Mouse (Mus musculus) hindbrain, embryonic 11.5 days (tissue): Measurements from ENCODE around the gene Arl8a. TPM values are rescaled to one million over a fixed set of nuclear protein-coding genes. Genes with fewer than 3 reads are reported as not detected.

Experiments
- ATAC-seq: fragments of 200-750 bp; cut with Nextera tagmentation; 2 replicates; pipeline ENCODE4 v1.8.0; 2017; ENCODE audit warnings: mild to moderate bottlenecking, moderate TSS enrichment, moderate library complexity; ENCODE audit not compliant: low FRiP score
- DNase-seq: peaks from one replicate; pipeline ENCODE4 v3.0.0-alpha.2; 2015; ENCODE audit warnings: low spot score
- H3K27ac ChIP-seq: fragments of 300-500 bp; sonication (generic); 2 replicates; pipeline ENCODE4 v1.5.1; 2014; ENCODE audit warnings: mild to moderate bottlenecking, low read depth, low read length
- H3K27me3 ChIP-seq: fragments of 300-500 bp; sonication (generic); 2 replicates; pipeline ENCODE4 v1.6.1; 2014; ENCODE audit warnings: mild to moderate bottlenecking, low read length, moderate library complexity, mixed read lengths; ENCODE audit not compliant: control insufficient read depth, insufficient read depth
- H3K36me3 ChIP-seq: fragments of 300-500 bp; sonication (generic); 2 replicates; pipeline ENCODE4 v1.6.1; 2014; ENCODE audit warnings: mild to moderate bottlenecking, low read length, moderate library complexity, mixed read lengths; ENCODE audit not compliant: control insufficient read depth, insufficient read depth
- H3K4me1 ChIP-seq: fragments of 300-500 bp; sonication (generic); replicated peaks from 2 replicates; pipeline ENCODE4 v1.6.1; 2014; ENCODE audit warnings: low read length, mixed read lengths; ENCODE audit not compliant: control insufficient read depth, insufficient read depth
- H3K4me2 ChIP-seq: fragments of 300-500 bp; sonication (generic); replicated peaks from 2 replicates; pipeline ENCODE4 v1.6.1; 2014; ENCODE audit warnings: mild to moderate bottlenecking, low read depth, low read length
- H3K4me3 ChIP-seq: fragments of 300-500 bp; sonication (generic); 2 replicates; pipeline ENCODE4 v1.5.1; 2014; ENCODE audit warnings: low read depth, low read length
- H3K9ac ChIP-seq: fragments of 300-500 bp; sonication (generic); 2 replicates; pipeline ENCODE4 v1.6.1; 2014; ENCODE audit warnings: low read depth, low read length
- H3K9me3 ChIP-seq: fragments of 300-500 bp; sonication (generic); 2 replicates; pipeline ENCODE4 v1.6.1; 2016; ENCODE audit warnings: low read length; ENCODE audit not compliant: control insufficient read depth
- WGBS: fragments of 180-500 bp; shearing (Covaris S2); extraction: QIAGEN DNeasy Blood & Tissue Kit; methylation state at CpG from one replicate; pipeline ENCODE4 v1.1.7; 2014; 5-methylcytosine and 5-hydroxymethylcytosine counted together
- polyA plus RNA-seq: library from polyadenylated mRNA; unstranded; fragments of >200 nt; fragmentation: Nextera tagmentation; extraction: Ambion mirVana; gene quantifications from 2 replicates; pipeline ENCODE4 v1.2.1, GENCODE M21; 2014

The Arl8a gene
- polyA plus RNA-seq, 1 experiment from 2014 or later: 84.6 TPM

- DNase-seq (peak; percentile 75), ATAC-seq (no peak)
- H3K4me3 ChIP-seq: no peak overlapping the region
- H3K36me3 ChIP-seq: no peaks in the 10 kb centered on the region
- H3K27ac ChIP-seq: no peak overlapping the region
- H3K27me3 ChIP-seq: no peaks in the 10 kb centered on the region
- no peaks in the 10 kb centered on the region for H3K9me3 ChIP-seq
- no peaks in the 10 kb centered on the region for H3K4me1 ChIP-seq
- H3K9ac ChIP-seq: no peak overlapping the region
- no peak overlapping the region for H3K4me2 ChIP-seq
- WGBS: 12% methylated on average over 8 of the region's 8 CpGs
These were observed 34.0 kb upstream of the Arl8a start for GRCm38 (mm10) chr1:135112661-135113060.

GRCm38 (mm10) chr1:135124573-135125363 is 21.9 kb upstream of the Arl8a start:
- no peak overlapping the region for H3K4me2 ChIP-seq
- ATAC-seq: no peak
- no peak for DNase-seq
- peaks cover 2% of the 10 kb centered on the region; the same call in 1 of the 2 replicates for H3K4me1 ChIP-seq
- WGBS: 91% methylated on average over 8 of the region's 8 CpGs
- H3K9me3 ChIP-seq: no peaks in the 10 kb centered on the region
- H3K9ac ChIP-seq: no peak overlapping the region
- no peak overlapping the region for H3K27ac ChIP-seq
- no peak overlapping the region for H3K4me3 ChIP-seq
- H3K36me3 ChIP-seq: no peaks in the 10 kb centered on the region
- peaks cover 2% of the 10 kb centered on the region; the same call in 1 of the 2 replicates for H3K27me3 ChIP-seq

GRCm38 (mm10) chr1:135125990-135126389 is 20.6 kb upstream of the Arl8a start:
- Histone ChIP-seq H3K27ac (no peak overlapping the region), H3K36me3 (no peaks in the 10 kb centered on the region), H3K9me3 (no peaks in the 10 kb centered on the region), H3K4me3 (no peak overlapping the region), H3K27me3 (peaks cover 2% of the 10 kb centered on the region; the same call in 1 of the 2 replicates), H3K9ac (no peak overlapping the region), H3K4me2 (no peak overlapping the region), H3K4me1 (peaks cover 2% of the 10 kb centered on the region; the same call in 1 of the 2 replicates)
- no peak for ATAC-seq
- no peak for DNase-seq
- 74% methylated on average over 8 of the region's 8 CpGs for WGBS

- Histone ChIP-seq H3K9me3 (no peaks in the 10 kb centered on the region), H3K4me1 (peaks cover 2% of the 10 kb centered on the region; the same call in 1 of the 2 replicates), H3K36me3 (no peaks in the 10 kb centered on the region), H3K4me2 (no peak overlapping the region), H3K4me3 (no peak overlapping the region), H3K9ac (no peak overlapping the region), H3K27me3 (peaks cover 2% of the 10 kb centered on the region; the same call in 1 of the 2 replicates), H3K27ac (no peak overlapping the region)
- 58% methylated on average over 4 of the region's 4 CpGs for WGBS
- ATAC-seq (no peak), DNase-seq (no peak)
These were observed 20.1 kb upstream of the Arl8a start for GRCm38 (mm10) chr1:135126443-135127027.

GRCm38 (mm10) chr1:135128011-135128441 is 18.6 kb upstream of the Arl8a start:
- 65% methylated on average over 6 of the region's 6 CpGs for WGBS
- H3K4me3 ChIP-seq: no peak overlapping the region
- H3K9ac ChIP-seq: no peak overlapping the region
- no peaks in the 10 kb centered on the region for H3K9me3 ChIP-seq
- peaks cover 2% of the 10 kb centered on the region; the same call in 1 of the 2 replicates for H3K4me1 ChIP-seq
- ATAC-seq: no peak
- no peak overlapping the region for H3K4me2 ChIP-seq
- peaks cover 2% of the 10 kb centered on the region; the same call in 1 of the 2 replicates for H3K27me3 ChIP-seq
- no peaks in the 10 kb centered on the region for H3K36me3 ChIP-seq
- DNase-seq: no peak
- H3K27ac ChIP-seq: no peak overlapping the region

GRCm38 (mm10) chr1:135128986-135129385 is 17.6 kb upstream of the Arl8a start:
- DNase-seq (no peak), ATAC-seq (no peak)
- Histone ChIP-seq H3K9ac (no peak overlapping the region), H3K36me3 (no peaks in the 10 kb centered on the region), H3K4me1 (peaks cover 2% of the 10 kb centered on the region; the same call in 1 of the 2 replicates), H3K4me3 (no peak overlapping the region), H3K4me2 (no peak overlapping the region), H3K9me3 (no peaks in the 10 kb centered on the region), H3K27me3 (peaks cover 2% of the 10 kb centered on the region; the same call in 1 of the 2 replicates), H3K27ac (no peak overlapping the region)
- WGBS: 29% methylated on average over 9 of the region's 9 CpGs

GRCm38 (mm10) chr1:135129543-135130183 is 17.0 kb upstream of the Arl8a start:
- Histone ChIP-seq H3K9me3 (no peaks in the 10 kb centered on the region), H3K4me3 (no peak overlapping the region), H3K9ac (no peak overlapping the region), H3K4me1 (peaks cover 2% of the 10 kb centered on the region; the same call in 1 of the 2 replicates), H3K27ac (no peak overlapping the region), H3K27me3 (peaks cover 2% of the 10 kb centered on the region; the same call in 1 of the 2 replicates), H3K36me3 (no peaks in the 10 kb centered on the region), H3K4me2 (no peak overlapping the region)
- WGBS: 59% methylated on average over 9 of the region's 9 CpGs
- DNase-seq (no peak), ATAC-seq (no peak)

GRCm38 (mm10) chr1:135130376-135131018 is 16.1 kb upstream of the Arl8a start:
- Histone ChIP-seq H3K4me3 (no peak overlapping the region), H3K4me2 (no peak overlapping the region), H3K27me3 (peaks cover 2% of the 10 kb centered on the region; the same call in 1 of the 2 replicates), H3K27ac (no peak overlapping the region), H3K4me1 (peaks cover 2% of the 10 kb centered on the region; the same call in 1 of the 2 replicates), H3K36me3 (no peaks in the 10 kb centered on the region), H3K9me3 (no peaks in the 10 kb centered on the region), H3K9ac (no peak overlapping the region)
- no peak for ATAC-seq
- 69% methylated on average over 2 of the region's 2 CpGs for WGBS
- no peak for DNase-seq
